Mouse (Mus musculus): ENCODE measurements around the gene Plekhh3. TPM values are rescaled to one million over a fixed set of nuclear protein-coding genes. Genes with fewer than 3 reads are reported as not detected.

Plekhh3 gene
- polyA plus RNA-seq, 1 experiment from 2014 or later, result 13.8 TPM

GRCm38 (mm10) chr11:101181961-101182360 lies 10.8 kb upstream of the Plekhh3 start:
- ATAC-seq (replicated peaks; ENCODE audit: low FRiP score, low TSS enrichment, low read depth) (no peak), DNase-seq (ENCODE audit: low spot score) (no peak)
- Histone ChIP-seq H3K9me3 (ENCODE audit: control insufficient read depth, low read length) (no peaks in the 10 kb centered on the region), H3K4me1 (replicated peaks; ENCODE audit: control insufficient read depth, insufficient read depth, low read length) (peaks cover 4% of the 10 kb centered on the region; the same call in 1 of the 2 replicates), H3K4me2 (ENCODE audit: low read length) (no peak overlapping the region), H3K9ac (ENCODE audit: low read length) (no peak overlapping the region), H3K27ac (ENCODE audit: low read depth) (no peak overlapping the region), H3K27me3 (replicated peaks; ENCODE audit: control insufficient read depth, insufficient read depth, low read length) (peaks cover 25% of the 10 kb centered on the region), H3K4me3 (ENCODE audit: low read depth, low read length) (no peak overlapping the region), H3K36me3 (ENCODE audit: control insufficient read depth, insufficient read depth, low read length) (no peaks in the 10 kb centered on the region)
- 93% methylated on average over 11 of the region's 11 CpGs for WGBS

GRCm38 (mm10) chr11:101180846-101181740 lies 9.9 kb upstream of the Plekhh3 start:
- Histone ChIP-seq H3K4me3 (ENCODE audit: low read depth, low read length) (no peak overlapping the region), H3K36me3 (ENCODE audit: control insufficient read depth, insufficient read depth, low read length) (no peaks in the 10 kb centered on the region), H3K27me3 (replicated peaks; ENCODE audit: control insufficient read depth, insufficient read depth, low read length) (peaks cover 32% of the 10 kb centered on the region), H3K4me1 (replicated peaks; ENCODE audit: control insufficient read depth, insufficient read depth, low read length) (peaks cover 12% of the 10 kb centered on the region), H3K9ac (ENCODE audit: low read length) (no peak overlapping the region), H3K9me3 (ENCODE audit: control insufficient read depth, low read length) (no peaks in the 10 kb centered on the region), H3K27ac (ENCODE audit: low read depth) (no peak overlapping the region), H3K4me2 (ENCODE audit: low read length) (no peak overlapping the region)
- WGBS, result 43% methylated on average over 10 of the region's 10 CpGs
- DNase-seq (ENCODE audit: low spot score), result peak; percentile 93
- ATAC-seq (replicated peaks; ENCODE audit: low FRiP score, low TSS enrichment, low read depth), result no peak

- no peaks in the 10 kb centered on the region for H3K36me3 ChIP-seq (ENCODE audit: control insufficient read depth, insufficient read depth, low read length)
- H3K27me3 ChIP-seq (replicated peaks; ENCODE audit: control insufficient read depth, insufficient read depth, low read length), result peaks cover 34% of the 10 kb centered on the region
- no peak overlapping the region for H3K4me2 ChIP-seq (ENCODE audit: low read length)
- WGBS, result 59% methylated on average over 17 of the region's 17 CpGs
- H3K9ac ChIP-seq (ENCODE audit: low read length), result no peak overlapping the region
- H3K4me1 ChIP-seq (replicated peaks; ENCODE audit: control insufficient read depth, insufficient read depth, low read length), result peaks cover 15% of the 10 kb centered on the region
- H3K9me3 ChIP-seq (ENCODE audit: control insufficient read depth, low read length), result no peaks in the 10 kb centered on the region
- DNase-seq (ENCODE audit: low spot score), result no peak
- H3K4me3 ChIP-seq (ENCODE audit: low read depth, low read length), result no peak overlapping the region
- ATAC-seq (replicated peaks; ENCODE audit: low FRiP score, low TSS enrichment, low read depth), result no peak
- H3K27ac ChIP-seq (ENCODE audit: low read depth), result no peak overlapping the region
These were observed 9.1 kb upstream of the Plekhh3 start for GRCm38 (mm10) chr11:101180261-101180660.

GRCm38 (mm10) chr11:101179306-101179705 lies 8.2 kb upstream of the Plekhh3 start:
- Histone ChIP-seq H3K4me3 (ENCODE audit: low read depth, low read length) (no peak overlapping the region), H3K9ac (ENCODE audit: low read length) (no peak overlapping the region), H3K4me2 (ENCODE audit: low read length) (no peak overlapping the region), H3K4me1 (replicated peaks; ENCODE audit: control insufficient read depth, insufficient read depth, low read length) (peaks cover 18% of the 10 kb centered on the region), H3K27me3 (replicated peaks; ENCODE audit: control insufficient read depth, insufficient read depth, low read length) (peaks cover 38% of the 10 kb centered on the region), H3K27ac (ENCODE audit: low read depth) (no peak overlapping the region), H3K36me3 (ENCODE audit: control insufficient read depth, insufficient read depth, low read length) (no peaks in the 10 kb centered on the region), H3K9me3 (ENCODE audit: control insufficient read depth, low read length) (no peaks in the 10 kb centered on the region)
- no peak for DNase-seq (ENCODE audit: low spot score)
- ATAC-seq (replicated peaks; ENCODE audit: low FRiP score, low TSS enrichment, low read depth), result no peak
- WGBS, result 82% methylated on average over 15 of the region's 15 CpGs

GRCm38 (mm10) chr11:101178061-101179058 lies 7.2 kb upstream of the Plekhh3 start:
- ATAC-seq (replicated peaks; ENCODE audit: low FRiP score, low TSS enrichment, low read depth) (no peak), DNase-seq (ENCODE audit: low spot score) (no peak)
- 60% methylated on average over 36 of the region's 36 CpGs for WGBS
- Histone ChIP-seq H3K4me3 (ENCODE audit: low read depth, low read length) (no peak overlapping the region), H3K4me1 (replicated peaks; ENCODE audit: control insufficient read depth, insufficient read depth, low read length) (peaks cover 25% of the 10 kb centered on the region), H3K36me3 (ENCODE audit: control insufficient read depth, insufficient read depth, low read length) (no peaks in the 10 kb centered on the region), H3K9me3 (ENCODE audit: control insufficient read depth, low read length) (no peaks in the 10 kb centered on the region), H3K27ac (ENCODE audit: low read depth) (no peak overlapping the region), H3K9ac (ENCODE audit: low read length) (no peak overlapping the region), H3K27me3 (replicated peaks; ENCODE audit: control insufficient read depth, insufficient read depth, low read length) (peaks cover 38% of the 10 kb centered on the region), H3K4me2 (ENCODE audit: low read length) (no peak overlapping the region)

GRCm38 (mm10) chr11:101176933-101177773 lies 6.0 kb upstream of the Plekhh3 start:
- Histone ChIP-seq H3K4me3 (ENCODE audit: low read depth, low read length) (0 out of 2 replicates have a peak overlapping the region, but pooled peaks have one; percentile 2), H3K9me3 (ENCODE audit: control insufficient read depth, low read length) (no peaks in the 10 kb centered on the region), H3K4me1 (replicated peaks; ENCODE audit: control insufficient read depth, insufficient read depth, low read length) (peaks cover 35% of the 10 kb centered on the region), H3K27ac (ENCODE audit: low read depth) (no peak overlapping the region), H3K4me2 (ENCODE audit: low read length) (peak overlapping the region; percentile 51), H3K9ac (ENCODE audit: low read length) (no peak overlapping the region), H3K36me3 (ENCODE audit: control insufficient read depth, insufficient read depth, low read length) (no peaks in the 10 kb centered on the region), H3K27me3 (replicated peaks; ENCODE audit: control insufficient read depth, insufficient read depth, low read length) (peaks cover 38% of the 10 kb centered on the region)
- 32% methylated on average over 22 of the region's 22 CpGs for WGBS
- ATAC-seq (replicated peaks; ENCODE audit: low FRiP score, low TSS enrichment, low read depth) (peak; percentile 9; the same call in 1 of the 2 replicates), DNase-seq (ENCODE audit: low spot score) (no peak)

GRCm38 (mm10) chr11:101176117-101176691 lies 5.1 kb upstream of the Plekhh3 start:
- DNase-seq (ENCODE audit: low spot score) (peak; percentile 74), ATAC-seq (replicated peaks; ENCODE audit: low FRiP score, low TSS enrichment, low read depth) (no peak)
- H3K9ac ChIP-seq (ENCODE audit: low read length), result no peak overlapping the region
- no peaks in the 10 kb centered on the region for H3K9me3 ChIP-seq (ENCODE audit: control insufficient read depth, low read length)
- H3K27ac ChIP-seq (ENCODE audit: low read depth), result no peak overlapping the region
- peaks cover 39% of the 10 kb centered on the region for H3K4me1 ChIP-seq (replicated peaks; ENCODE audit: control insufficient read depth, insufficient read depth, low read length)
- under 1% methylated on average over 25 of the region's 25 CpGs for WGBS
- no peaks in the 10 kb centered on the region for H3K36me3 ChIP-seq (ENCODE audit: control insufficient read depth, insufficient read depth, low read length)
- peaks cover 38% of the 10 kb centered on the region for H3K27me3 ChIP-seq (replicated peaks; ENCODE audit: control insufficient read depth, insufficient read depth, low read length)
- H3K4me3 ChIP-seq (ENCODE audit: low read depth, low read length), result peak overlapping the region; percentile 28
- peak overlapping the region; percentile 51 for H3K4me2 ChIP-seq (ENCODE audit: low read length)
